Mouse (Mus musculus): ENCODE results near the gene Zswim4.

- no peak for TF ChIP-seq CTCF (IDR thresholded peaks at IDR 0.05; ENCODE audit: borderline replicate concordance, extremely low read depth, insufficient read depth, insufficient read length)
- TF ChIP-seq POLR2A (IDR thresholded peaks at IDR 0.05; ENCODE audit: borderline replicate concordance, extremely low read depth, insufficient read depth, insufficient read length, poor library complexity, severe bottlenecking) = no peak
Observed at GRCm38 (mm10) chr8:84197141-84197921, 39.5 kb downstream of the Zswim4 start.
